Mouse (Mus musculus) G1E (cell line): Measurements from ENCODE around the gene Ppp1r9a.

Experiments used
- CTCF ChIP-seq: IDR thresholded peaks from 2 replicates; pipeline ENCODE4 v1.5.1; 2012; ENCODE audit warnings: low read depth, low read length, inconsistent platforms, mixed read lengths
- GATA1 ChIP-seq: IDR thresholded peaks from 2 replicates; pipeline ENCODE4 v1.6.1; 2012; ENCODE audit warnings: borderline replicate concordance, low read length, inconsistent platforms, mixed read lengths
- GATA2 ChIP-seq: IDR thresholded peaks from 2 replicates; pipeline ENCODE4 v1.6.1; 2012; ENCODE audit warnings: low read depth, low read length, inconsistent platforms, borderline replicate concordance
- POLR2AphosphoS5 ChIP-seq: IDR thresholded peaks from 2 replicates; pipeline ENCODE4 v1.6.1; 2012; ENCODE audit warnings: low read depth, low read length, inconsistent platforms; ENCODE audit not compliant: insufficient replicate concordance
- TAL1 ChIP-seq: conservative IDR thresholded peaks from 2 replicates; pipeline ENCODE4 v1.6.1; 2012; ENCODE audit warnings: low read depth, low read length, inconsistent platforms, mixed read lengths

DNA sequence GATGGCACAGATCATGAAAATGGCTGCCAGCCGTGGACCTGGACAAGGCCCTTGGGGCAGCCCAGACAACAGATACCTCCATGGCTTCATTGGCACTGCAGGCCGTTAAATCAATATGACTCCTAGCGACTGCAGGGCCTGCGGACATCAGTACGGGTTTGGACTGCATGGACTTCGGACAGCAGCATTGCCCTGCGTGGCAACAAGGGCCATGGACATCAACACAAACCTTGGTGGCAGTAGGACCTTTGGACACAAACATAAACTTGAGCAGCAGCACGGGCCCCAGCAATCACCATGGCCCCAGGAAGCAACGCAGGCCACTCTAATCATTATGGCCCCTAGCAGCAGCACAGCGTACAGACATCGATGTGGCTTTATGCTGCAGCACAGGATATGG lies 45.8 kb upstream of the Ppp1r9a start:
- no peak for TF ChIP-seq CTCF
- no peak for TF ChIP-seq POLR2AphosphoS5
- no peak for TF ChIP-seq GATA1
- no peak for TF ChIP-seq TAL1
- no peak for TF ChIP-seq GATA2
